Mouse (Mus musculus): ENCODE results near the gene Itsn2. TPM values are rescaled to one million over a fixed set of nuclear protein-coding genes. Genes with fewer than 3 reads are reported as not detected.

The Itsn2 gene
- polyA plus RNA-seq, 1 experiment from 2014 or later, result 48.4 TPM

DNA sequence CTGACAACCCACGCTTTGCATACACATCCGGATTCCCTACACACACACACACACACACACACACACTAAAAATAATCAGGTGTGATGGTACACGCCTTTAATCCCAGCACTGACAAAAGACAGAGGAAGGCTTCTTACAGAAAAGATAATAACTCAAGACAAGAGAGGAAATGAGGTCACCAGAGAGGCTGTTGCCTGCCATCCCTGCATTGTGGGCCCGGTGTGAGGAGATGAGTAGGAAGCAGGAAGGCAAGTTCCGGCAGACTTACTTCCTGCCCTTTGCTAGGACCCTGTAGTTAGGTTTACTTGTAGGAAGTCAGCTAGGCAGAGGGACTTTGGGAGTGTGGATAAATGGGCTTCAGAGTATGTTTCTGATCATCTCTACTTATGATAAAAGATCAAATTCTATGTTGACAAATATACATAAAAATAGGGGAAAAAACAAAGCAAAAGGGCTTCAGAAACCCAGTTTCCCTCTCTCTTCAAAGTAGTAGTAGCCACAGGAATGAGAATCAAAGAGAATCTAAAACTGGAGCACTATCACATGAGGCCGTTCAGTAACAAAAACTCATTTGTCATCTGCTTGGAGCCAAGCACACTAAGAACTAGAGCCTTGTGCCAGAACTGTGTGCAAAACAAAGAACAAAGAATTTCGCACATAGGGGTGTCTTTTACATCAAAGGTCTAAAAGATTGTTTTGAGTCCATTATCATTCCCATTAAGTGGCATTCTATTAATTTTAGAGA, 72.7 kb downstream of the Itsn2 start:
- Histone ChIP-seq H3K27ac (replicated peaks in 1 of 2; ENCODE audit: control insufficient read depth in 1 of 2, insufficient read depth in 1 of 2, low read depth in 2 of 2, low read length in 2 of 2) (no peak overlapping the region), H3K4me2 (ENCODE audit: low read length) (no peak overlapping the region), H3K9me3 (ENCODE audit: control insufficient read depth, low read length) (no peaks in the 10 kb centered on the region), H3K4me3 (ENCODE audit: control insufficient read depth in 1 of 2, insufficient read depth in 1 of 2, low read depth in 1 of 2, low read length in 2 of 2) (no peak overlapping the region), H3K36me3 (ENCODE audit: control insufficient read depth, insufficient read depth, low read length) (peaks cover 67% of the 10 kb centered on the region), H3K9ac (ENCODE audit: low read length) (no peak overlapping the region), H3K4me1 (ENCODE audit: control insufficient read depth in 2 of 2, insufficient read depth in 2 of 2, low read length in 2 of 2) (peaks cover 0 to 3% of the 10 kb centered on the region in 2 experiments; a peak in 1 of 4 replicates), H3K27me3 (ENCODE audit: control insufficient read depth, insufficient read depth, low read length) (no peaks in the 10 kb centered on the region)
- ATAC-seq (ENCODE audit: insufficient number of reproducible peaks, insufficient read depth, low FRiP score, low read depth), result no peak
- WGBS, result 57% methylated on average over 7 of the region's 7 CpGs

DNA sequence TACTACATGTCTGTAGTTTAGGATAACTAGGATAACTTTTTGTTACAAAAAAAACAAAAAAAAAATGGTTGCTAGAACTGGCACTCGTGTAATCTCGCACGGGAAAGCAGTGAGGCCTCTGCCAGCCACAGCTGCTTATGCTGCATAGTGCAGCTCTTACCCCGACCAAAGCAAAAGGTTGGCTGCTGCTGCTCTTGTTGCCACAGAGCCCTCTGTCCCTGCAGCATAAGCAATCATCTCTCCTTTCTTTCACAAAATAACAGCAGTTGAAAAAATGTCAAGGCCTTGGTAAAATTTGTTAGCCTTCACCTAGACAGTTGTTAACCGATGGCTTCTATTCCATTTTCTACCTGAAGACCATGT, 73.2 kb downstream of the Itsn2 start:
- ATAC-seq (ENCODE audit: insufficient number of reproducible peaks, insufficient read depth, low FRiP score, low read depth), result no peak
- WGBS, result 74% methylated on average over 5 of the region's 5 CpGs

DNA sequence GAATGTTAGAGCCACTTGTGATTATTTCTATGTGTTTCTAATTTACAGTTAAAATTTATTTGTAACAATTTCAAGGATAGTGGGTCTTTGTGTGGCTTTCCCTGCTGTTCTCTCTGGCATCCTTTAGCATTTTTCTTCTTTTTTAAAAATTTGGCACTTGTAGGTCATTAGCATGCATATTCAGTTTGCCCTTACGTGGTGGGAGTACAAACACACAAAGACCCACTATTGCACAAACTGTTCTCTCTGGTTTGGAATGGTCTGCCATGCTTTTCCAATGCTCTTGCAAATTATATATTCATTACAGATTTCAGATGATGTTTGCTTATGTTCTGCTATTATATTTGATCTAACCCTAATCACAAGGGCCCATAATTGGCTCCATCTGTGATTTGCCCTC, 83.9 kb downstream of the Itsn2 start:
- Histone ChIP-seq H3K36me3 (ENCODE audit: control insufficient read depth, insufficient read depth, low read length) (peaks cover 71% of the 10 kb centered on the region), H3K27me3 (ENCODE audit: control insufficient read depth, insufficient read depth, low read length) (no peaks in the 10 kb centered on the region), H3K9ac (ENCODE audit: low read length) (no peak overlapping the region), H3K27ac (replicated peaks in 1 of 2; ENCODE audit: control insufficient read depth in 1 of 2, insufficient read depth in 1 of 2, low read depth in 2 of 2, low read length in 2 of 2) (no peak overlapping the region), H3K4me3 (ENCODE audit: control insufficient read depth in 1 of 2, insufficient read depth in 1 of 2, low read depth in 1 of 2, low read length in 2 of 2) (no peak overlapping the region), H3K9me3 (ENCODE audit: control insufficient read depth, low read length) (no peaks in the 10 kb centered on the region), H3K4me2 (ENCODE audit: low read length) (no peak overlapping the region), H3K4me1 (ENCODE audit: control insufficient read depth in 2 of 2, insufficient read depth in 2 of 2, low read length in 2 of 2) (peaks cover 7 to 11% of the 10 kb centered on the region in 2 experiments)
- WGBS, result 97% methylated on average over 1 of the region's 1 CpGs
- no peak for ATAC-seq (ENCODE audit: insufficient number of reproducible peaks, insufficient read depth, low FRiP score, low read depth)

More for the DNA sequence above, 73.2 kb downstream of the Itsn2 start:
- H3K9me3 ChIP-seq (ENCODE audit: control insufficient read depth, low read length), result no peaks in the 10 kb centered on the region
- H3K4me3 ChIP-seq (ENCODE audit: control insufficient read depth in 1 of 2, insufficient read depth in 1 of 2, low read depth in 1 of 2, low read length in 2 of 2), result no peak overlapping the region
- H3K36me3 ChIP-seq (ENCODE audit: control insufficient read depth, insufficient read depth, low read length), result peaks cover 68% of the 10 kb centered on the region
- H3K27me3 ChIP-seq (ENCODE audit: control insufficient read depth, insufficient read depth, low read length), result no peaks in the 10 kb centered on the region
- H3K4me2 ChIP-seq (ENCODE audit: low read length), result no peak overlapping the region
- peaks cover 0 to 3% of the 10 kb centered on the region in 2 experiments; a peak in 1 of 4 replicates for H3K4me1 ChIP-seq (ENCODE audit: control insufficient read depth in 2 of 2, insufficient read depth in 2 of 2, low read length in 2 of 2)
- H3K9ac ChIP-seq (ENCODE audit: low read length), result no peak overlapping the region
- H3K27ac ChIP-seq (replicated peaks in 1 of 2; ENCODE audit: control insufficient read depth in 1 of 2, insufficient read depth in 1 of 2, low read depth in 2 of 2, low read length in 2 of 2), result no peak overlapping the region

DNA sequence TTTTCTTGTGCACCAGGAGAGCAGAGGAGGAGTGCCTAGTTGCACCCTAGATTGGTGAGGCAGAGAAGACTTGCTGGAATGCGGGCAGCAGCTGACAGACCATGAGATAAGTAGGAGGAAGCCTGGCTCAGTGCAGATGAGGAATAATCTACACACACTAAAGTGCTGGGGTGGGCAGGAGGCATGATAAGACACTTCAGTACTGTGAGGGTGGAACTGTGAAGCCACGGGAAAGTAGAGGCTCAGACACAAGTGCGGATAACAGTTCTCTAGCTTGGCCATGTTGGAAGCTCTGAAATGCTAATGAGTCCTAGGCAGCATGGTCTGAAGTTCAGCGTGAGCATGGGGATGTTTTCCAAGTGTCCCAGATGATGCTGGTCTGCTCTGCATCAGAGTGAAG, 87.5 kb downstream of the Itsn2 start:
- WGBS, result 11% methylated on average over 4 of the region's 4 CpGs
- peak overlapping the region; percentile 11; the same call in 1 of the 2 replicates for H3K9ac ChIP-seq (ENCODE audit: low read length)
- H3K9me3 ChIP-seq (ENCODE audit: control insufficient read depth, low read length), result no peaks in the 10 kb centered on the region
- peak overlapping the region; percentile 41 for H3K4me2 ChIP-seq (ENCODE audit: low read length)
- H3K4me3 ChIP-seq (ENCODE audit: control insufficient read depth in 1 of 2, insufficient read depth in 1 of 2, low read depth in 1 of 2, low read length in 2 of 2), result no peak overlapping the region
- peak; percentile 78 for ATAC-seq (ENCODE audit: insufficient number of reproducible peaks, insufficient read depth, low FRiP score, low read depth)
- peaks cover 37% of the 10 kb centered on the region for H3K36me3 ChIP-seq (ENCODE audit: control insufficient read depth, insufficient read depth, low read length)
- peaks cover 7 to 11% of the 10 kb centered on the region in 2 experiments for H3K4me1 ChIP-seq (ENCODE audit: control insufficient read depth in 2 of 2, insufficient read depth in 2 of 2, low read length in 2 of 2)
- peak overlapping the region; percentile 32 to 51; a peak in 3 of 4 replicates for H3K27ac ChIP-seq (replicated peaks in 1 of 2; ENCODE audit: control insufficient read depth in 1 of 2, insufficient read depth in 1 of 2, low read depth in 2 of 2, low read length in 2 of 2)
- H3K27me3 ChIP-seq (ENCODE audit: control insufficient read depth, insufficient read depth, low read length), result no peaks in the 10 kb centered on the region

DNA sequence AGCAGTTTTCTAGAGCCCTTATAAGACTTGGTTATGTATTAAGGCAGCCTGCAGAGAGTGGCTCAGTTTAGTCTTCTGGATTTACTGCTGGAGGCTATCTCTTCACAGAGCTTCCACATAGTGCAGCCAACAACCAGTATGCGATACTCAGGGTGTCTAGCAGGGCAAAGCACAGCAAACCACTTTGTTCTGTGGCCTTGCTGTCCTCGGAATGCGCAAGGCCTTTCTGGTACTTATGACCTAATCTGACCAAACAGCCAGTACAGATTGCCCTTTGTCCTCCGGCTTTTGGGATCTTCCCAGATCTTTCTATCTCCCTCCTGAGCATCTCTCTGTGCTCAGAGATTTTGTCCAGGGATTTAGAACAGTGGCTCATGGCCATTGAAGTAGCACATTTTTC, 93.0 kb downstream of the Itsn2 start:
- no peaks in the 10 kb centered on the region for H3K27me3 ChIP-seq (ENCODE audit: control insufficient read depth, insufficient read depth, low read length)
- no peak overlapping the region for H3K4me2 ChIP-seq (ENCODE audit: low read length)
- H3K9ac ChIP-seq (ENCODE audit: low read length), result no peak overlapping the region
- peaks cover 0 to 2% of the 10 kb centered on the region in 2 experiments; a peak in 2 of 4 replicates for H3K4me1 ChIP-seq (ENCODE audit: control insufficient read depth in 2 of 2, insufficient read depth in 2 of 2, low read length in 2 of 2)
- no peak overlapping the region for H3K27ac ChIP-seq (replicated peaks in 1 of 2; ENCODE audit: control insufficient read depth in 1 of 2, insufficient read depth in 1 of 2, low read depth in 2 of 2, low read length in 2 of 2)
- H3K9me3 ChIP-seq (ENCODE audit: control insufficient read depth, low read length), result no peaks in the 10 kb centered on the region
- H3K4me3 ChIP-seq (ENCODE audit: control insufficient read depth in 1 of 2, insufficient read depth in 1 of 2, low read depth in 1 of 2, low read length in 2 of 2), result no peak overlapping the region
- WGBS, result 62% methylated on average over 4 of the region's 4 CpGs
- ATAC-seq (ENCODE audit: insufficient number of reproducible peaks, insufficient read depth, low FRiP score, low read depth), result no peak
- 0 out of 2 replicates have a peak, but pooled peaks cover 7% of the 10 kb centered on the region for H3K36me3 ChIP-seq (ENCODE audit: control insufficient read depth, insufficient read depth, low read length)

DNA sequence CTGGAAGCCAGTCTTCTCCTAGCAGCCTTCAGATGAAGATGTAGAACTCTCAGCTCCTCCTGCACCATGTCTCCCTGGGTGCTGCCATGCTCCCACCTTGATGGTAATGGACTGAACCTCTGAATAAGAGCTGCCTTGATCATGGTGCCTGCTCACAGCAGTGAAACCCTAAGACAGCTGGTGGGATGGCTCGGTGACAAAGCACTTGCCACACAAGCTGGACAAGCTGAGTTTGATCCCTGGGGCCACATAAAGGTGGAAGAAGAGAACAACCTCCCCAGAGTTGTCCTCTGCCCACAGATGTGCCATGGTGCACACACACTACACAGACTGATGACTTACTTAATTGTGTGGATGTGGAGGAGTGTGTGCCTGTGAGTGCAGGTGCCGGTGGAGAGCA, 95.9 kb downstream of the Itsn2 start:
- WGBS, result 88% methylated on average over 2 of the region's 2 CpGs
- ATAC-seq (ENCODE audit: insufficient number of reproducible peaks, insufficient read depth, low FRiP score, low read depth), result no peak
- H3K9me3 ChIP-seq (ENCODE audit: control insufficient read depth, low read length), result no peaks in the 10 kb centered on the region
- H3K4me3 ChIP-seq (ENCODE audit: control insufficient read depth in 1 of 2, insufficient read depth in 1 of 2, low read depth in 1 of 2, low read length in 2 of 2), result no peak overlapping the region
- no peaks in the 10 kb centered on the region for H3K27me3 ChIP-seq (ENCODE audit: control insufficient read depth, insufficient read depth, low read length)
- peaks cover 0 to 5% of the 10 kb centered on the region in 2 experiments; a peak in 1 of 4 replicates for H3K4me1 ChIP-seq (ENCODE audit: control insufficient read depth in 2 of 2, insufficient read depth in 2 of 2, low read length in 2 of 2)
- no peak overlapping the region for H3K9ac ChIP-seq (ENCODE audit: low read length)
- no peak overlapping the region for H3K27ac ChIP-seq (replicated peaks in 1 of 2; ENCODE audit: control insufficient read depth in 1 of 2, insufficient read depth in 1 of 2, low read depth in 2 of 2, low read length in 2 of 2)
- no peak overlapping the region for H3K4me2 ChIP-seq (ENCODE audit: low read length)
- H3K36me3 ChIP-seq (ENCODE audit: control insufficient read depth, insufficient read depth, low read length), result 0 out of 2 replicates have a peak, but pooled peaks cover 7% of the 10 kb centered on the region

DNA sequence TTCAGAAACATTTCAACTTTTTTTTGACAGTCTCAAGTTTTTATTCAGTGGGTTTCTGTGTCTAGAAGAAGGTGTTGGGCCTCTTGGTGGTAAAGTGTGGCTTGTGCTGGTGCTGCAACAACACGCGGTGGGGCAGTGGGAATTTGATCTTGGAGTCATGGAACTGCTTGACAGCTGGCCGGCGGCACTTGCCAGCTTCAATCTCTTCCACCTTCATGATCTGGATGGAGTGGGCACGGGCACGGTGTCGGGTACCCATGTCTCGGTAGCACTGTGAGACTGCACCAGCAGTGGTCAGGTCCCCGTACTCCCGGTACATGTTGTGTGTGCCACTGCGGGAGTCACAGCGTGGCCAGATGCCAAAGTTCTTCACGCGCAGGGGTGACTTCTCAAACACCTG, 96.9 kb downstream of the Itsn2 start:
- H3K9ac ChIP-seq (ENCODE audit: low read length), result no peak overlapping the region
- no peak overlapping the region for H3K4me3 ChIP-seq (ENCODE audit: control insufficient read depth in 1 of 2, insufficient read depth in 1 of 2, low read depth in 1 of 2, low read length in 2 of 2)
- H3K4me2 ChIP-seq (ENCODE audit: low read length), result no peak overlapping the region
- 0 out of 2 replicates have a peak, but pooled peaks cover 7% of the 10 kb centered on the region for H3K36me3 ChIP-seq (ENCODE audit: control insufficient read depth, insufficient read depth, low read length)
- no peak for ATAC-seq (ENCODE audit: insufficient number of reproducible peaks, insufficient read depth, low FRiP score, low read depth)
- no peak overlapping the region for H3K27ac ChIP-seq (replicated peaks in 1 of 2; ENCODE audit: control insufficient read depth in 1 of 2, insufficient read depth in 1 of 2, low read depth in 2 of 2, low read length in 2 of 2)
- H3K9me3 ChIP-seq (ENCODE audit: control insufficient read depth, low read length), result no peaks in the 10 kb centered on the region
- 89% methylated on average over 14 of the region's 14 CpGs for WGBS
- no peaks in the 10 kb centered on the region for H3K27me3 ChIP-seq (ENCODE audit: control insufficient read depth, insufficient read depth, low read length)
- peaks cover 0 to 5% of the 10 kb centered on the region in 2 experiments; a peak in 1 of 4 replicates for H3K4me1 ChIP-seq (ENCODE audit: control insufficient read depth in 2 of 2, insufficient read depth in 2 of 2, low read length in 2 of 2)

Data from heart, embryonic 14.5 days (tissue).